Mouse (Mus musculus) liver, embryonic 15.5 days (tissue): ENCODE data around the gene Ccdc142. TPM values are rescaled to one million over a fixed set of nuclear protein-coding genes. Genes with fewer than 3 reads are reported as not detected.

Experiments
- ATAC-seq: fragments of 200-750 bp; cut with Nextera tagmentation; 2 replicates; pipeline ENCODE4 v1.8.0; 2017; ENCODE audit warnings: moderate number of reproducible peaks, mild to moderate bottlenecking, moderate library complexity; ENCODE audit not compliant: insufficient read depth
- H3K27ac ChIP-seq: fragments of 300-500 bp; sonication (generic); replicated peaks from 2 replicates; pipeline ENCODE4 v1.5.1; 2015; ENCODE audit warnings: mild to moderate bottlenecking, inconsistent platforms
- H3K27me3 ChIP-seq: fragments of 300-500 bp; sonication (generic); 2 replicates; pipeline ENCODE4 v1.6.1; 2015; ENCODE audit warnings: mild to moderate bottlenecking, inconsistent platforms
- H3K36me3 ChIP-seq: fragments of 300-500 bp; sonication (generic); replicated peaks from 2 replicates; pipeline ENCODE4 v1.6.1; 2015; ENCODE audit warnings: moderate library complexity, mild to moderate bottlenecking, inconsistent platforms
- H3K4me1 ChIP-seq: fragments of 300-500 bp; sonication (generic); replicated peaks from 2 replicates; pipeline ENCODE4 v1.6.1; 2015; ENCODE audit warnings: inconsistent platforms
- H3K4me2 ChIP-seq: fragments of 300-500 bp; sonication (generic); 2 replicates; pipeline ENCODE4 v1.6.1; 2015; ENCODE audit warnings: moderate library complexity, mild to moderate bottlenecking, inconsistent platforms
- H3K4me3 ChIP-seq: fragments of 300-500 bp; sonication (generic); replicated peaks from 2 replicates; pipeline ENCODE4 v1.5.1; 2015; ENCODE audit warnings: mild to moderate bottlenecking, inconsistent platforms
- H3K9ac ChIP-seq: fragments of 300-500 bp; sonication (generic); 2 replicates; pipeline ENCODE4 v1.6.1; 2015; ENCODE audit warnings: moderate library complexity, mild to moderate bottlenecking, inconsistent platforms
- H3K9me3 ChIP-seq: fragments of 300-500 bp; sonication (generic); replicated peaks from 2 replicates; pipeline ENCODE4 v1.6.1; 2016; ENCODE audit warnings: inconsistent platforms
- WGBS: fragments of 180-500 bp; shearing (Covaris S2); methylation state at CpG from one replicate; pipeline ENCODE4 v1.1.7; 2015; ENCODE audit warnings: mixed read lengths; ENCODE audit not compliant: insufficient replicate concordance; 5-methylcytosine and 5-hydroxymethylcytosine counted together
- polyA plus RNA-seq: library from polyadenylated mRNA; unstranded; fragments of >200 nt; fragmentation: Nextera tagmentation; extraction: Ambion mirVana; gene quantifications from 2 replicates; pipeline ENCODE4 v1.2.1, GENCODE M21; 2015

The Ccdc142 gene
- polyA plus RNA-seq, 1 experiment from 2014 or later, result 0.93 TPM

DNA sequence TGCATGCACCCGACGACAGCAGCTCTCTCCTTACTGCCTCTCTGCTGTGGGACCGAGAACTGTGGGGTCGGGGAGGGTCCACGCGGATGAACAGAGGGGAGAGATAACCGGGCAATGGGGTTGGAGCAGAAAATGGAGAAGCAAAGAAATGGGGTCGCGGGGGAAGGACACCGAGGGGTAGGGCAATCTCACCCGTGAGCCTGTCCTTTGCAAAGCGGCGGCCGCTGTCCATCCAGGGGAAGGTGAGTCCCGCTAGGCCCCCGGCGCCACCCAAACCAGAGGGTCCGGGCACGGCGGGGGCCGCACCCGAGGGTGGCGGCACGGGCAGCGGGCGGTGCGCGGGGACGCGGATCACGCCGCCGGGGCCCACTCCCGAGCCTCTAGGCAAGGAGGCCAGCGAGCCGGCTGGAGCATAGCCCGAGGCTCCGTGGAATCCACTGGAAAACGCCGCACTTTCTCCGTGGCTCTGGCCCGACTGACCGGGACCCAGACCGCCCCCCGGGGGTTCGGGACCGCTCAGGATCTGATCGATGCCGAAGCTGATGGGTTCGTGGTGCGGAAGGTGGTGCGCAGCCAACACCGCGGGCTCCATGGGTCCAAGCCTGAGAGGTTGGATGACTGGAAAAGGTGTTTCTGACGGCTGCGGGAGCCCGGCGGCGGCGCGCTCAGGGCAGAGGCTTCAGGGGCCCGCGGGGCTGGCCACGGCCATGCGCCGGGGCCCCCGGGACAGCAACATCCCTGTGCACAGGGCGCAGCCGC is 31.7 kb upstream of the Ccdc142 start:
- Histone ChIP-seq H3K36me3 (no peaks in the 10 kb centered on the region), H3K27me3 (peaks cover 100% of the 10 kb centered on the region), H3K4me3 (peak overlapping the region; percentile 32), H3K27ac (no peak overlapping the region), H3K4me2 (peak overlapping the region; percentile 54), H3K9me3 (no peaks in the 10 kb centered on the region), H3K9ac (no peak overlapping the region), H3K4me1 (peaks cover 32% of the 10 kb centered on the region)
- WGBS, result 2% methylated on average over 69 of the region's 69 CpGs
- no peak for ATAC-seq

DNA sequence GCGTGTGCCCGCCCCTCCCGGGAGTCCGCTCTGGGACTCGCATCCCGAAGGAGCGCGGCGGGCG is 31.3 kb upstream of the Ccdc142 start, which contains the start of gene Tlx2:
Gene Tlx2, minus strand, starts transcription at position 47 of the 64 bp plus-strand sequence.
- WGBS, result 4% methylated on average over 10 of the region's 10 CpGs
- H3K27ac ChIP-seq, result no peak within 1 kb of the TSS

DNA sequence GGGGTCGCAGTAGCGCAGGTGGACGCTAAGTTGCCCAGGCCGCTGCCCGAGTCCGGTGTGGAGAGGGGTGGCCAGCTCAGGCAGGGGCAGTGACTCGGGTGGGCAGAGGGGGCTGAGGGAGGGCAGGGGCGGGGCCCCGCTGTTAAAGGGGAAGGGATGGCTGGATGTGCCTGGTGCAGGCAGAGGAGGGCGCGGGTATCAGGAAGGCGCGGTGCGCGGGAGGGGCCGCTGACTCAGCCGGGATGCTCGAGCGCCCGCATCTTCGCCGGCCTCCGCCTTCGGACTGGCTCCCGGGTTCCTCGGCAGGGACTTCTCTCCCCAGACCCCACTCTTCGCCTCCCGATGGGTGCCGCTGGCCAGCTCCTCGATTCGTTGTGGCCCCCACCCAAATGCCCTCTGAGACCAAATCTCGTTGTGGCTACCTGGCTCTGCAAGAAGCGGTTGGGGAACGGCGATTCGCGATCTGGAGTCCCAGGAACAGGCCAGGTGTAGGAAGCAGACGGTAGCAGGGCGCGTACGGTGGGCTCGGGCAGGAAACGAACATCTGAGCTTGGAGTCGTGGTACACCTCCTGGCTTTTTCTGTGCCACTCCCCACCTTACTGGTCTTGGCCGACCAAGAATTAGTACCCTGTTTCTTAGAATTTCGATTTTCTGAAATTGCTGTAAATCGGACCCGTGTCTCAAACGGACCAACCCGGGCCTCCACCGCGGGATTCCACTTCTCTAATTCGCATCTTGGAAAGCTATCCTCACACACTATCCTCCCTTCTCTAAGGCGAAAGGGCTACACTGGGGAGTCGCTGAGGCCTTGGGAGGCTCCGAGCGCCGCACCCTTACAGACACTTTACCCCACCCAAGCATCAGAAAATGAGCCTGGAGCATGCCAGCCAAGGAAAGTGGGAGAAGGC is 30.8 kb upstream of the Ccdc142 start:
- no peaks in the 10 kb centered on the region for H3K36me3 ChIP-seq
- no peak overlapping the region for H3K27ac ChIP-seq
- H3K4me1 ChIP-seq, result peaks cover 32% of the 10 kb centered on the region
- no peak for ATAC-seq
- H3K27me3 ChIP-seq, result peaks cover 100% of the 10 kb centered on the region
- no peaks in the 10 kb centered on the region for H3K9me3 ChIP-seq
- peak overlapping the region; percentile 18; the same call in 1 of the 2 replicates for H3K4me3 ChIP-seq
- no peak overlapping the region for H3K9ac ChIP-seq
- H3K4me2 ChIP-seq, result peak overlapping the region; percentile 27
- WGBS, result 2% methylated on average over 56 of the region's 58 CpGs

More for the DNA sequence above, 31.3 kb upstream of the Ccdc142 start, which contains the start of gene Tlx2:
- H3K27me3 ChIP-seq, result peaks cover 100% of the 10 kb centered on the region
- peak within 1 kb of the TSS; percentile 32 for H3K4me3 ChIP-seq
- peak within 1 kb of the TSS; percentile 54 for H3K4me2 ChIP-seq
- peaks cover 32% of the 10 kb centered on the region for H3K4me1 ChIP-seq
- H3K36me3 ChIP-seq, result no peaks in the 10 kb centered on the region
- H3K9ac ChIP-seq, result no peak within 1 kb of the TSS
- H3K9me3 ChIP-seq, result no peaks in the 10 kb centered on the region
- no peak for ATAC-seq

DNA sequence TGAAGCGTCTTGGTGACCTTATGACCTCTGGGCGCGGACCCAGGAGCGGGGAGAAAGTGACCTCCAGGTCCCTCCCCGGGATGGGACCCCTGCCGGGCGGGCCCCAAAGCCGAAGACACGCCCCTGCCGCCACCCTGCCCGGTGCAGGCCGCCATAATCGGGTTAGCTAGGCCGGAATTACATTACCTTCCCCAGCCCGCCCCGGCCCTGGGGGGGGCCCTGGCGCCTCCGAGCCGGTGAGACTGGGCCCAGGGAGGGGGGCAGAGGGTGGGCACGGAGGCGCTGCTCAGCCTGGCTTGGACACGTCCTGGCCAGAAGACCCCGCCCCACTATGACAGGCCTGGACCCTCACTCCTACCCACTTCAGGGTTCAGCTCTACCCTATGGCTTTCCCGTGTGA is 30.2 kb upstream of the Ccdc142 start:
- Histone ChIP-seq H3K27me3 (peaks cover 100% of the 10 kb centered on the region), H3K9ac (no peak overlapping the region), H3K4me1 (peaks cover 32% of the 10 kb centered on the region), H3K36me3 (no peaks in the 10 kb centered on the region), H3K4me3 (peak overlapping the region; percentile 14; the same call in 1 of the 2 replicates), H3K27ac (no peak overlapping the region), H3K9me3 (no peaks in the 10 kb centered on the region), H3K4me2 (peak overlapping the region; percentile 25)
- WGBS, result 2% methylated on average over 24 of the region's 24 CpGs
- no peak for ATAC-seq

DNA sequence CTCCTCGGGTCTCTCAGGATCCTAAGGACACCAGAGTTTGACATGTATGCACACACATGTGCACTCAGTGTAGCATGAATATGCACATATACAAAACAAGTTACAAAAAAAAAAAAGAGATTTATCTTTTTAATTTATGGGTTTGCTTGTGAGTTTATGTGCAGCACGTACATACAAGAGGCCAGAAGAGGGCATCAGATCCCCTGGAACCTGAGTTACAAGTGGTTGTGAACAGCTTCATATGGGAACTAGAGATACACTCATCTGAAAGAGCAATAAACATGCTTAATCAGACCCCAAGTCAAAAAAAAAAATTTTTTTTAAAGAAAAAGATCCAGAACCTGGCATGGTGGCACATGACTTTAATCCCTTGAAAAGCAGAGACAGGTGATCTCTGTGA is 26.4 kb upstream of the Ccdc142 start:
- Histone ChIP-seq H3K9me3 (no peaks in the 10 kb centered on the region), H3K9ac (no peak overlapping the region), H3K4me2 (no peak overlapping the region), H3K27ac (no peak overlapping the region), H3K36me3 (peaks cover 6% of the 10 kb centered on the region), H3K4me3 (no peak overlapping the region), H3K27me3 (peaks cover 77% of the 10 kb centered on the region), H3K4me1 (peaks cover 38% of the 10 kb centered on the region)
- no peak for ATAC-seq
- 19% methylated on average over 2 of the region's 2 CpGs for WGBS

DNA sequence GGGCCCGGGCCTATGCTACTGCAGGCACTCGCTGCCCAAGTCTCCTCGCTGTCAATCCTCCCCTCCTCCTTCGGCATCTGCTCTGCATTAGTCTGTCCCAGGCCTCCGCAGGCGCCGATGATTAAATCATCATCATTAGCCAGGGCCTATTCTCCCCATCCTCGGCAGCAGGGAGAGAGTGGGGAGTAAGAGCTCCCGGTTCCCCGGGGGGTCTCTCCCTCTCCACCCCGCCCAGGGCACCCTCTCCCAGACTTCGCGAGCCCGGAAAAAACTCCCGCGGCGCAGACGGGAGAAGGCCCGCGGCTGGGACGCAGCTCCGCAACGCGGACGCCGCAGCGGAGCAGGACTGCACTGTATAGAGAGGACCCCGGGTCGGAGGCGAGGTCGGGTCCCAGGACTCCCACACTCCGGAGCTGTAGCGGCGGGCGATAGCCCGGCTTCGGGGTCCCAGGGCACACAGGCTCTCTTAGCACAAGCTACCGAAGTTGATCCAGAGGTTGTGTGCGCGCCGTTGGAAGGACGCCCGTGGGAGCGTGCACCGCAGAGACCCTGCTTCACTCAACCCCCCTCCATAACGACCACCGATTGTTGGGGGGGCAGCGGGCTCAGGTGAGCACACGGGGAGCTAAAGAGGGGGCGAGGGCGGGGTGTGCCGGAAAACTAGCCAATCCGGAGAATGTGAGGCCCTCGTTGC is 23.6 kb upstream of the Ccdc142 start, which contains the start of gene Pcgf1:
Gene Pcgf1, plus strand, starts transcription at position 240 of the 694 bp plus-strand sequence.
- H3K4me3 ChIP-seq, result peak within 1 kb of the TSS; percentile 79
- peak within 1 kb of the TSS; percentile 78 for H3K9ac ChIP-seq
- H3K4me1 ChIP-seq, result peaks cover 32% of the 10 kb centered on the region
- peaks cover 25% of the 10 kb centered on the region for H3K36me3 ChIP-seq
- H3K27ac ChIP-seq, result peak within 1 kb of the TSS; percentile 88
- H3K27me3 ChIP-seq, result peaks cover 56% of the 10 kb centered on the region
- ATAC-seq, result peak; percentile 41
- peak within 1 kb of the TSS; percentile 97 for H3K4me2 ChIP-seq
- H3K9me3 ChIP-seq, result no peaks in the 10 kb centered on the region
- WGBS, result under 1% methylated on average over 54 of the region's 54 CpGs

DNA sequence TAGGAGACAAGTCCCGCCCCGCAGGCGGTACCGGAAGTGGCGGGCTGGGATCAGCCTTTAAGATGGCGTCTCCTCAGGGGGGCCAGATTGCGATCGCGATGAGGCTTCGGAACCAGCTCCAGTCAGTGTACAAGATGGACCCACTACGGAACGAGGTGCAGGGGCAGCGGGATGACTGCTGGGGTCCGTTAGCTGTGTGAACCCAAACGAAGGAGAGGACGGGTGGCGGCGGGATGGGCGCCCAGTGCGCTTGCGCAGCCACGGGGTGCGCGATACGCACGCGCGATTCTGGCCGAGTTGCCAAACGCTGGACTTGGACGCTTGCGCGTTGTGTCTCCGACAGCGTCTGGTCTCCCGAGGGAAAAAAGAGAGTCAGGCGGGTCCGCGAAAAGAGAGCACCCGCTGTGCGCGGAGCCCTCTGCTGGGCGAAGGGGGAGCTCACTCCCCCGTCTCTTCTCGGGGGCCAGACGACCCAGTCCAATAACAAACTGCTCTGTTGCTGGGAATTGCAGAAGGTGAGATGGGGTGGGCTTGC is 23.0 kb upstream of the Ccdc142 start:
- WGBS, result under 1% methylated on average over 46 of the region's 46 CpGs
- peaks cover 25% of the 10 kb centered on the region for H3K36me3 ChIP-seq
- H3K27ac ChIP-seq, result peak overlapping the region; percentile 88
- H3K4me2 ChIP-seq, result peak overlapping the region; percentile 97
- peaks cover 32% of the 10 kb centered on the region for H3K4me1 ChIP-seq
- peaks cover 56% of the 10 kb centered on the region for H3K27me3 ChIP-seq
- H3K9ac ChIP-seq, result peak overlapping the region; percentile 78
- peak; percentile 90 for ATAC-seq
- no peaks in the 10 kb centered on the region for H3K9me3 ChIP-seq
- H3K4me3 ChIP-seq, result peak overlapping the region; percentile 79

DNA sequence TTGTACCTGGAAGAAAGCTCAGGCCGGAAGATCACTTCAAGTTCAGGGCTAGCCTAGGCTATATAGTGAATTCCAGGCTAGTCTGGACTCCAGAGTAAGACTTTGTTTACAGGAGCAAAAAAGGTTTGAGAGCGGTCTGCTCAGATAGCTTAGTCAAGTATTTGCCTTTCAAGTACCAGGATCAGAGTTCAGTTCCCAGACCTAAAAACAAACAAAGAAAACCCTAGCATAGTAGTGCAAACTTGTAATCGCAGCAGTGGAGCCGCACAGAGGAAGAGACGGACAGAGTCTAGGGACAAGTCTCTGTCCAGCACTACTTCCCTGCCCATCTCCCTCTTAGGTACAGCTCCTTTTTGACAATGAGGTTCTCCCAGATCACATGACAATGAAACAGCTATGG is 21.2 kb upstream of the Ccdc142 start:
- ATAC-seq, result no peak
- no peak overlapping the region for H3K4me3 ChIP-seq
- peaks cover 32% of the 10 kb centered on the region for H3K4me1 ChIP-seq
- peaks cover 56% of the 10 kb centered on the region for H3K27me3 ChIP-seq
- H3K27ac ChIP-seq, result no peak overlapping the region
- no peak overlapping the region for H3K9ac ChIP-seq
- 91% methylated on average over 5 of the region's 5 CpGs for WGBS
- peaks cover 25% of the 10 kb centered on the region for H3K36me3 ChIP-seq
- H3K4me2 ChIP-seq, result no peak overlapping the region
- H3K9me3 ChIP-seq, result no peaks in the 10 kb centered on the region

DNA sequence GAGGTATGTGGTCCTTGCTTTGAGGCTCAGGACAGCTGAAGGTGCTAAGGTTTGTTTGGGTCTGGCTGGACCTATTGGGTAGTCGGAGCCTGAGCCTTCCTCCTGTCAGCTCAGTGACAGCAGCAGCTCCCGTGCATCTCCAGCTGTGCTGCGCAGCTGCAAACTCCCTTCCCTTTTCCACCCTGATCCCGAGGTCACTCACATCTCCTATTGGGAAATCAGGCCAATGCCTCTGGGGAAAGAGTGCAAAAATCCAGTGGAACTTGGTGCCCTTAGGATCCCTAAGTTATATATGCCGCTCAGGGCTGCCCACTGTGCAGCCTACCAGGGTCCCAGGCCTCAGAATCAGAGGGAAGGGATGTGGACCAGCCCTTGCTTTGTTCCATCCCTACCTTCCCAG is 17.9 kb upstream of the Ccdc142 start:
- WGBS, result 39% methylated on average over 5 of the region's 5 CpGs
- Histone ChIP-seq H3K9ac (no peak overlapping the region), H3K36me3 (peaks cover 25% of the 10 kb centered on the region), H3K27ac (no peak overlapping the region), H3K4me1 (peaks cover 34% of the 10 kb centered on the region), H3K4me3 (no peak overlapping the region), H3K27me3 (peaks cover 64% of the 10 kb centered on the region), H3K9me3 (no peaks in the 10 kb centered on the region), H3K4me2 (no peak overlapping the region)
- no peak for ATAC-seq

DNA sequence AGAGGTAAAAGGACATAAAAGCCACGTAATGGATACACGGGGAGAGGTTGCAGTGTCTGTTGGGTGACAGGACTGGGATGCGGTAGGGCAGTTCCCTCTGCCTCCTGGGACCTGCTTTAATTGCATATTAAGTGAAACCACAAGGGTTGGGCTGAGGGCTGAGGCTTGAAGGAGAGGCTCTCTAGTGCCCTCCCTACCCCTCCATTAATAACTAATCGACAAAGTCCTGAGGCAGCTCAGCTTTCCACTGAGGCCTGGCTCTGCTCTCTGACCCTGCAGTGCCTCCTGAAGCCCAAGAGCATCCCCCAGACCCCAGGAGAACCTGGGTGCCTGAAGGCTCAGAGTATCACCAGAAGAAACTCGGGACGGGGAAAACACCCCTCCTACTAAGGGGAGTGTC is 16.9 kb upstream of the Ccdc142 start:
- H3K27me3 ChIP-seq, result peaks cover 74% of the 10 kb centered on the region
- no peak overlapping the region for H3K27ac ChIP-seq
- no peak for ATAC-seq
- no peaks in the 10 kb centered on the region for H3K9me3 ChIP-seq
- no peak overlapping the region for H3K4me3 ChIP-seq
- 18% methylated on average over 6 of the region's 6 CpGs for WGBS
- H3K4me1 ChIP-seq, result peaks cover 24% of the 10 kb centered on the region
- H3K36me3 ChIP-seq, result peaks cover 24% of the 10 kb centered on the region
- H3K4me2 ChIP-seq, result no peak overlapping the region
- H3K9ac ChIP-seq, result no peak overlapping the region
